Mouse (Mus musculus) spleen, postnatal 0 days (tissue): ENCODE data around the gene Frat2. TPM values are rescaled to one million over a fixed set of nuclear protein-coding genes. Genes with fewer than 3 reads are reported as not detected.

Experiments used
- polyA plus RNA-seq: library from polyadenylated mRNA; unstranded; fragments of >200 nt; fragmentation: Nextera tagmentation; extraction: Ambion mirVana; gene quantifications from 2 replicates; pipeline ENCODE4 v1.2.1, GENCODE M21; 2015

The Frat2 gene
- polyA plus RNA-seq, result 11.7 and 12.3 TPM in 2 replicates

DNA sequence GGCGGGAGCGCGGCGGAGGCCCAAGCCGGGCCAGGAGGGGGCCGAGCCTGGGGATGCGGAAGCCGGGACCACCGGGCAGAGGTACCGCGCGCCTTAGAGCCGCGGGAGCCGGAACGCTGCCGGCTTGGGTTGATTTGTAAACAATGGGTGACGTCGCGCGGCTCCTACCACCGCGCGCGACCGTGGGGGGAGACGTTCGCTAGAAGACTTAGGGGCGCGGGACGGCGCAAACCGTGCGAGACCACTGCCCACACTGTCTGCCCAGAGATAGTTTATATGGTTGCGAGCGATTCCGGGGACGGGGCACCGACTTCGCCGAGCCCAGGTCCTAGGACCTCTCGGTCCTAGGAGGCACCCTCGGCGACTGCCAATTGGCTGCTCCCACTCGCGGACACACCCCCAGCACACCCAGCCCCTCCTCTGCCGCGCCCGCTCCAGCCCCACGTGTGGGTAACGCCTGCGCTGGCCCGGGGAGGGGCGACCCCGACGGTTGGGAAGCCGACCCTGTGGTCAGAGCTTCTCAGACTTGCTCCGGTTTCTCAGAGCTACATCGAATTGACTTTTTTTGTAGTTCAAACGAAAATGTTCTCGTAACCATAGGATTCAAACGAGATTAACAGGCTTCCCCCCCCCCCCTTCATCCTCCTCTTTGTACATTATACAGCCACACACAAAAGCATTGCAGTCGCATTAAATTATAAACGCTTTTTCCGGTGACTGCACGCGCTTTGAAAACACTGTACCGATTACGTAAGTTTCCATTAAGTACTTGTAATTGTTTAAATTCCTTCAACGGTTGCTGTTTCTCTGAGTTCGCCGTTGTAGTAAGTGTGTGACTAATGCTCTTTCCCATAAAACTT lies at the start of gene Frat2:
Gene Frat2, minus strand, starts transcription at position 141 of the 860 bp plus-strand sequence.

DNA sequence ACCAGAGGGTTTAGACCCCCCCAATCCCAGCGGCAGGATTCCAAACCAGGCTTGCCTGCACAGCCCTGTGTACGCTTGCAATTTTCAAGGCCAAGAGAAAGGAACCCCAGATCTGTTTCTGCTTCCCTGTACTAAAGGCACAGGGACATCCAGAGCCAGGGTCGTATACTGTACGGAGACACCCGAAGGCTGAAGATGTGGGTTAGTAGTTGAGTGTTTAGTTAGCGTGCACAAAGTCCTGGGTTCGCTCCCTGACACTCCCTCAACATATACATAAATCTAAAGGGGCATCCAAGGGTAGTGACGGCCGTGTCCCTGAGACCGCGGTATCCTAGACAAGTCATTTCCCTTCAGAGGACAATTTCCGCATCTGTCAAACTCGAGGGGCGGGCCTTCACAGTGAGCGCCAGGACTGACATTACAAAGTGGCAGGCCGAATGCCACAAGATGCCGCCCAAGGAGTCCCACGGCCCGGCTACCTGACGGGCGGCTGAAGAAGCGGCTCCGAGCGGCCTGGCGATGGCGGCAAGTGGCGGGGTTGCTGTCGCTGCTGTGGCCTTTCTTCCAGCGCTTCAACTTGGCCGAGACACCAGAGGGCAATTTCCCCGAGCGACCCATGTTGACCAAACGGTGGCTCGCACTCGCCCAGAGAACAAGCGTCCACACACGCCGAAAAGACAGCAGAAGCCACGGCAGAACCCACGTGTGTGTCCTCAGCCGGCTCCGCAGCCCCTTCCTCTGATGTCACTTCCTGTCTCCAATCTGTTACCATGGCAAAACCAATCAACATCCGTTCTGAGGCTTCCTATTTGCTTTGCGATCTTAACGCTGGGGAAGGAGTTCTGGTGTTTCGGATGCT lies 47.8 kb upstream of the Frat2 start, which contains the start of gene Rrp12:
Gene Rrp12, minus strand, starts transcription at position 714 of the 859 bp plus-strand sequence.

DNA sequence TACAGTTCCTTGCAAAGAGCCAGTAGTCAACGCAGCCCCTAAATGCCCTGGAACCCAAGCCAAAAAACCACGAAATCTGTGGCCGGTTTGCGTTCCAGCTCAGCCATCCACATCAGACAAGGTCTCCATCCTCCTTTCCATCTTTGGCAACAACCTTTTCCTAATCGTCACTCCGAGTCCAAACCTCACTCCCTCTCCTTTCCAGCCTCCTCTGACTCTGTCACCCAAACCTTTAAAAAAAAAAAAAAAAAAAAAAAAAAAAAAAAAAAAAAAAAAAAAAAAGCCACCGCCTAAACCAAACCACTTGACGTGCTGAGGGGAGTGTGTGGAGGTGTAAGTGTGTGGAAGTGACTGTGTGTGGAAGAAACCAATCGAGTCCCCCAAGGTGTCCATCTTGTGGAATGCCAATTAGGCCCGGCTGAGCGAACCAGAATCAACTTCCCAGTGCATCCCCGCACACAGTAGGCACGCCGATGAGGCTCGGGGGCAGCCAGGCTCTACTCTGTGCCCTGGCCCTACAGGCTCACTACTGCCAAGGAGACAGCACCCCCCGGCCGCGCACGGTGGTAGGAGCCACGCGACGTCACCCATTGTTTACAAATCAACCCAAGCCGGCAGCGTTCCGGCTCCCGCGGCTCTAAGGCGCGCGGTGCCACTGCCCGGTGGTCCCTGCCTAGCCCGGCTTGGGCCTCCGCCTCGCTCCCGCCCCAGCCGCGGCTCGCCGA lies 18.4 kb downstream of the Frat2 start, which contains the start of gene Frat1:
Gene Frat1, plus strand, starts transcription at position 590 of the 725 bp plus-strand sequence.

DNA sequence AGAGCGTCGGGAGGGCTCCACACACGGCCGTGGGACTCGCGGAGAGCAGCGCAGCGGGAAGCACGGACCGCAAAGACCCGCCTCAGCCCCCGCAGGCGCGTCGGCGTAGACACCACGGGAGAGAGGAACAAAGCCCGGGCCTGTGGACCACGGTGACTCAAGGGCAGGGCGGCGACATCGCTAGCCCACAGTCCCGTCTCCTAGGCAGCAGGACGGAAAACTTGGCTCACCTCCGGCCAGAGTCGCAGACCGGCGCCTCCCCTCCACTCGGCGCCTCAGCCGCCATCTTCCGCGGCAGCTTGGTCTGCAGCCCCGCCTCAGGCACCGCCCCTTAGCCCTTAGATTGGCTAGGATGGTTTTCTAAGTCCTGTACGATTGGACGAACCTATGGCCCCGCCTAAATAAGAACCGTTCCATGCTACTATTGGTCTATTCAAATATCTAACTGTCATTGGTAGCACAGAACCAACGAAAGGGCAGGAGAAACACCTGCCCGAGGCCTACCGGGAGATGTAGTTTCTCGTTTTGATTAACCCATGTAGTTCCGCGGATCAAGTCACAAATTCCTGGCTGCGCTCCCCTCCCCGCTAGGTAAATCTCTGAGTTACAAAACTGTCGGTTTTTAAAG lies 46.1 kb downstream of the Frat2 start, which contains the start of gene Arhgap19:
Gene Arhgap19, minus strand, starts transcription at position 306 of the 628 bp plus-strand sequence.

Other genes with a start within 250 kb of the Frat2 start
- 0.13 and 0.28 TPM in 2 replicates for gene Slit1, start 104.5 kb downstream of the Frat2 start, polyA plus RNA-seq
- 29.4 and 29.5 TPM in 2 replicates for gene Arhgap19, start 46.1 kb downstream of the Frat2 start, polyA plus RNA-seq
- 24.6 and 25.8 TPM in 2 replicates for gene Frat1, start 18.2 kb downstream of the Frat2 start, polyA plus RNA-seq
- 8.0 TPM in 2 replicates for gene Rrp12, start 48.0 kb upstream of the Frat2 start, polyA plus RNA-seq
- 136 and 152 TPM in 2 replicates for gene Pgam1, start 63.8 kb upstream of the Frat2 start, polyA plus RNA-seq
- gene Exosc1, start 85.3 kb upstream of the Frat2 start, polyA plus RNA-seq, result 65.5 and 67.9 TPM in 2 replicates
- 43.8 and 46.1 TPM in 2 replicates for gene Zdhhc16, start 85.3 kb upstream of the Frat2 start, polyA plus RNA-seq
- 12.9 and 18.3 TPM in 2 replicates for gene Mms19, start 133.0 kb upstream of the Frat2 start, polyA plus RNA-seq
- gene Ubtd1, start 133.6 kb upstream of the Frat2 start, polyA plus RNA-seq, result 6.5 and 9.7 TPM in 2 replicates
- gene Ankrd2, start 187.9 kb upstream of the Frat2 start, polyA plus RNA-seq, result 5.4 and 6.2 TPM in 2 replicates
- 0.81 and 1.1 TPM in 2 replicates for gene Hoga1, start 197.5 kb upstream of the Frat2 start, polyA plus RNA-seq
- gene 4933411K16Rik, start 204.1 kb upstream of the Frat2 start, polyA plus RNA-seq, result not detected in 2 replicates
- 2.3 and 3.6 TPM in 2 replicates for gene Morn4, start 238.2 kb upstream of the Frat2 start, polyA plus RNA-seq
- gene Pi4k2a, start 242.3 kb upstream of the Frat2 start, polyA plus RNA-seq, result 9.6 and 12.5 TPM in 2 replicates